Mouse (Mus musculus): ENCODE measurements around the gene Homer2. TPM values are rescaled to one million over a fixed set of nuclear protein-coding genes. Genes with fewer than 3 reads are reported as not detected.

Gene Homer2
- polyA plus RNA-seq (2012; rRNA removed) = 25.4 and 29.3 TPM in 2 replicates

DNA sequence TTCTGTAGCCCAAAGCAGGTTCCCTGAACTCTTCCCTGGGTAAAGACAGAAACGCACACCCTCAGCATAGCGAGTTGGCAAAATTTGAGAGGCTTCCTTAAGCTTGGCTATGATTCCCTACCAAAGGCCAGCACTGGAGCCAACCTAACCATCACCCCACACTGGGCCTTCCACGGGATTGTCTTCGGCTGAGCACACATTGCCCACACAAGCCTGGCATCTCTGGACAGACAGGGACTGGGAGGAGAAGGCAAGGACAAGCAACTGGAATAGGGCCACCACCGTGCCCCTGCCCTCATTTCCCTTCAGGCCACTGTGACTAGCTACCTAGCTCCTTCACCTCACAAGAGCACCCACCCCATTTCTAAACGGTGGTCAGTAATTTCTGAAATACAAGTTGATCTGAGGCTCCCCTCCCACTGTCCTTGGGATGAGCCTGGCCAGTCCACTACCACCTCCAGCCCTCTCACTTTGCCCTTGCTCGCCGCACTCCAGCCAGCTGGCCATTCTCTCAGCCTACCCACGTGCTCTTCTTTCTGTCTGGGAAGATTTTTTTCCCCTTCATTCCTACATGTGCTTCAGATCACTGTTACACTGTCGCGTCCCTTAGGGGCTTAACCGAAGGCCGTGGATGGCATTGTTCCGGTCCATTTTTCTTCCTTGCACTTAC, at the start of gene Homer2:
Gene Homer2, minus strand, starts transcription at position 57 of the 670 bp plus-strand sequence.
- no peak for DNase-seq (ENCODE audit: low spot score)

DNA sequence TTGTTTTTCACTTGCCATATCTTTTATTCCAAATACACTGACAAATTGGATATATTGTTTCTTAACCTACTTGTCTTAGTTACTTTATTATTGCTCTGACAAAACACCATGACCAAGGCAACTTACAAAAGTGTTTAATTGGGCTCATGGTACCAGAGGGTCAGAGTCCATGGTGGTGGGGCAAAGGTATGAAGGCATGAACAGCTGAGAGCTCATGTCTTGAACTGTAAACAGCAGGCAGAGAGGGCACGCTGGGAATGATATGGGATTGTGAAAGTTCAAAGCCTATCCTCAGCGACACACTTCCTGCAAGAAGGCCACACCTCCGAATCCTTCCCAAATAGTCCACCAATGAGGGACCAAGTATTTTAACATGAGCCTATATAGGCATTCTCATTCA, 40.6 kb upstream of the Homer2 start:
- DNase-seq (ENCODE audit: low spot score) = no peak

DNA sequence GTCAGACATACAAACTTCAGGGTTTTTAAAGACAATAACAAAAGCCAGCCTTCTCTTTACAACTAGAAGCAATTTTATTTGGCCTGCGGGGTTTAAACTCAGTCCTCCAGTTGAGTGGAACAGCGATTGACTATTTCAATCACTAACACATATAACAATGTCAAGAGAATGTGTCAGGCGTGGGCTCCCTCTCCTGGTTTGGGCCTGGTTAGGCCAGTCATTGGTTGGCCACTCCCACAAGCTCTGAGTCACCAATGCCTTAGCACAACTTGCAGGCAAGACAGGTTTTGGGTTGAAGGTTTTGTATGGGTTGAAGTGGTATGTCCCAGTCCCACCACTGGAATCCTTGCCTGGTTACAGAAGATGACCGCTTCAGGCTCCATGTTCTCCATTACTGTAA, 36.8 kb upstream of the Homer2 start:
- no peak for DNase-seq (ENCODE audit: low spot score)

DNA sequence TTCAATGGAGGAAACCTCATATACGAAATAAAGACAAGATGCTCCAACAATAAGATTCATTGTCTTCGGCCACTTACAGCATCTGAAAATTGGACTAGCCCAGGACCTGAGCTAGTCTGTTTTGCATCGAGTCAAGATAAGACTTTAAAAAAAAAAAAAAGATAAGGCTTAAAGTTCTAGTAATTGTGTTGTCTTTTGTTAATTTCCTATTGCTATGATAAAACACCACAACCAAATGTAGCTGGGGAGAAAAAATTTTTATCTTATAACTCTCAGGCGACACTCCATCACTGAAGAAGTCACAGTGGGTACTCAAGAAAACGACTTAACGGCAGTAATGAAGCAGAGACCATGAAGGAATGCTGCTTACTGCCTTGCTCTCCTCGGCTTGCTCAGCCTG, 32.7 kb upstream of the Homer2 start:
- DNase-seq (ENCODE audit: low spot score) = no peak

DNA sequence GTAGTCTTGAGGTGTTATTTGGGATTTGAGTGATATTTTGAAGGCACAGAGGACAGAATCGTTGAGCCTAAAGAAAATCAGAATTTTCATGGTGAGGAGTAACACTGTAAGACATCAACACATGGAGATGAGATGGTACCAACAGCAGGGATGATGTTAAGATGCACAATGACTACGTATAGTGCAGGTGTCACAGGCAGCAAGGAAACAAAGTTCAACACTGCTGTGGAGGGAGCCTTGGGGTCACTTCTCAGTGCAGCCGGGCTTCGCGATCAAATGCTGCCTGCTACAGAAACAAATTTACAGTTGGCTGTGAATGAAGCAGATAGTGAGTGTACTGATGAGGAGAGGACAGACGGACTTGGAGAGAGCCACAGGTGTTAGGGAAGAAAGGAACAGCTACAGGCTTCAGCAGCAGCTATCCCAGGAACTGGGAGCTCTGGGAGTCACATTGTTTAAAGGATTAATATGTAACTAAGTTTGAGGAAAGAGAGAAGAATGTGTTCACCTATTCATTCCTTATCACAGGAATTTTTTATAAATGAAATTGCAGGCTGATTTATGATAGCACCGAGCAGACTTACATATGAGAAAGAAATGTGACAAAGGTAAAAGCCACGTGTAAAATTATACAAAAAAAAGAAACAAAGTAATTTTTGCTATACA, 31.5 kb upstream of the Homer2 start:
- no peak for DNase-seq (ENCODE audit: low spot score)

DNA sequence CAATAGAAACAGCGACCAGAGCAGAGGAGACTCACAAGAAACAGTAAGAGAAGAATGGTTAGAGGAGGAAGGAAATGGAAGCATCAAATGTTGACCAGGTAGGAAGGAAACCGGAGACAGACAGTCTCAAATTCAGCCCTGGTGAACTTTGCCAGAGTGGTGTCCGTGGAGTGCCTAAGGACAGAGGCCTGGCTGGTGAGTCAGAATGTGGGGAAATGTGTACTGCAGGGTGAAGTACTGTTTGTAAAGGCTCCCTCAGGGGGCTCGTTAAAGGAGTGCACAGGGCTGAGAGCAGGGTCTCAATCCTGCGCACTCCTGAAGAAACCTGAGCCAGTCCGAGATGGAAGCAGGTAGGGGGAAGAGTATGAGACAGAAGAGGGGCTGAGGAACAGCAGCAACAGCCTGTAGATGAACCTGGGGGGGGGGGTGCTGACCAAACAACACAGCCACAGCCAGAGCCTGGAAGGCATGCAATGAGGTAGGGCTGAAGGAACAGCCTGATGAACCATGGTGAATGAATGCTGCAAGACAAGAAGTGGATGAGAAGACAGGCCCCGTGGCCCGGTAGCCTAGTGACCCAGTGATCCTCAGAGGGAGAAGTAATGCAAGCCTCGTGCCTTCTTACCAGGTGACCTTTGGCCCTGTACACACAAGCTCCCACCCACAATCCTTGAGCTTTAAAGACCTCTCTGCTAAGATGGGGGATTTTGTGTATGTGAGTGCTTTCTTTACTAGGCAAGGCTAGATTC, 28.1 kb upstream of the Homer2 start:
- DNase-seq (ENCODE audit: low spot score) = no peak

DNA sequence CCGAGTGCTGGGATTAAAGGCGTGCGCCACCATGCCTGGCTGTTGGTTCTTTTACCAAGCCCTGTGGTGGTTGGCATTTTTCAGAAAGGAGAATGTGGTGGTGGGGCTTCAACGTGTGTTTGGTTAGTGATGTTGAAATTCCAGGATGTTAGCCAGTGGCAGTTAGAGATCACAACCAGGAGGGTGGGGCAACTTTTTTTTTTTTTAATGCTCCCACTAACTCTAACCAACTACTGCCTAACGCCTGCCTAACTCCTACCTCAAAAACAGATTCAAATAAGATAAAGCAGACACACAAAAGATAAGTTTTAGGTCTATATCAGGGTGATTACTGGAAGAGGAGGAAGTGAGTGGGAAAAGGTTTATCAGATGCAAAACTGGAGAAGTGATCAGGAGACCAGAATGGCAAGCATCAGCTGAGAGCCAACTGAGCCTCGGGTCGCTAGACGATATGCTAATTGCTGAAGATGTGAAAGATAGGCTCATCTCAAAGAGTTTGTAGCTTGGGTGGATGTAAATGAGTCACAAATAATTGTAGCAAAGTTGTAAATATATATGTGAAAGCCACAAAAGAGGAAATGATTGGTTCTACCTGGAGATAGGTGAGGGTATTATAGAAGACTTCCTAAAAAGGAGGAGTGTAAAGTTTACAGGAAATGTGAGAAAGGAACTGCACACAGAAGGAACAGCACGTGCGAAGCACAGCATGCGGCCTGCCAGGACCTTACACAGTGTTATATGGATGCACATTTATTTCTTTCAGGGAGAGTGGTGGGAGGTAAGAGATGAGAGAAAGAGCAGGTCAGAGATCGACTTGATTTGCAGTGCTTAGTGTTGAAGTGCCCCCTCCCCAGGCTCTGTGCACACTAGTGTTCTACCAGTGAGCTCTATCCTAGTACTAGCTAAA, 25.1 kb upstream of the Homer2 start:
- DNase-seq (ENCODE audit: low spot score) = no peak

DNA sequence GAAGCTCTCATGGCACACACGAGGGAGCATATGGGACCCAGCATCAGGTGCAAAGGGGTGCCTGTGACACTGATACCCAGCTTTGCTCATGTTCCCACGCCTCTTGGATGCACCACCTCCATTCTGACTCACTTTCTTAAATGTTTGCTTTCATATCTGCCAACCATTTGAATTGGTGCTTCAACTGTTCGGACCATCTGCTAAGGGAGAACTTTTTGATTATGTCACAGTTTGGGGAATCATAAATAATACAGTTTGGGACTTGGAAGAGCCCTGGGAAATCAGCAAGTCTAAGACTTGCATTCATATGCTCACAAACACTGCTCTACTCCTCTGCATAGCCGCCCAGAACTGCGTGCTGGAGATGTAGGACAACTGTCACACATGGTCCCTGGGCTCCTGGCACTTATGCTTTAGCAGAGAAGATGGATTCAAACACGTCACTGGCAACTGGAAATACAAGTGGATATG, 23.9 kb upstream of the Homer2 start:
- no peak for DNase-seq (ENCODE audit: low spot score)

DNA sequence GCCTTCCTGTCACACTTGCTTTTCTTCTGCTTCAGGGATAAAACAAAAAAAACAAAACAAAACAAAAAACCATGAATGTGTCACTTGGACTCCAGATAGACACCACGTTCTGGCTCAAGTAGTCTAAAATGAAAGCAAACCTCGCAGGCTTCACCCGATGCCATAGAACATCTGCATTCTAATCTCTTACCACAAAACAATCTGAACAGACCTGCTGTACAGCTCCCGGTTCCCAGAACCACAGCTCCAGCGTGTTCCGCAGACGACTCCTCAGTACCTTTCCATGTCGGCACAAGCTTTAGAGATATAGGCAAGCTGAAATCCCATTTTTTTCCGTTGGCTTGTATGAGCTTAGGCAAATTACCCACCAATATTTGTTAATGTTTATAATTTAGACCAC, 22.5 kb upstream of the Homer2 start:
- DNase-seq (ENCODE audit: low spot score) = no peak

DNA sequence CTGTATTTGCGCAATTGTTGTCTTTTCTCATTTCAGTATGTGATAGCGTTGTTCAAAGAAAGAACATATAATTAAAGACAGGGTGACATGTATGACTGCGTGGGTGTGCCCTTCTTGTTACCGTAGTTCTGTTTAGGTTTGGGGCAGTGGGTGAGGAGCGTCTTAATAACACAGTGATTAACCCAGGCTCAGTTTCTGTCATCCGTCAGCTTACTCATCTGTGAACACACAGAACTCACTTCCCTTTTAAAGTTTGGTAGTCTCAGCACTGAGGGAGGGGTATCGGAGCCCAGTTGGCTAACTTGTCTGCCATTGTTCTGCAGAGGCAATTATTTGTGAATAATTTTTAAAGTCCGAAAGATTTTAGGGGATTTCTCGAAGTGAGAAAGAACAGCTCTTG, 20.4 kb upstream of the Homer2 start:
- no peak for DNase-seq (ENCODE audit: low spot score)

DNA sequence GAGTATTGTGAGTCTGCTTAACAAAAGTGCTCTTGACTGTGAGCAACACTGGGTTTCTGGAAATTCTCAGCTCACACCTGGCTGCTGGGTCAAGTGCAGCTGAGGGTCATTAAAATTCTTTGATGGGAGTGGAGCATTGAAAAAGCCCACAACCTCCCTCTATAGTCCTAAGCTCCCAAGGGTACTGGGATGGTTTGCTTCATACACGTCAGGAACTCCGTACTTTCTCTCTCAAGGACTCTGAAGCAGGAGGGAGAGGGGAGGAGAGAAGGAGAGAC, 19.3 kb upstream of the Homer2 start:
- DNase-seq (ENCODE audit: low spot score) = no peak

DNA sequence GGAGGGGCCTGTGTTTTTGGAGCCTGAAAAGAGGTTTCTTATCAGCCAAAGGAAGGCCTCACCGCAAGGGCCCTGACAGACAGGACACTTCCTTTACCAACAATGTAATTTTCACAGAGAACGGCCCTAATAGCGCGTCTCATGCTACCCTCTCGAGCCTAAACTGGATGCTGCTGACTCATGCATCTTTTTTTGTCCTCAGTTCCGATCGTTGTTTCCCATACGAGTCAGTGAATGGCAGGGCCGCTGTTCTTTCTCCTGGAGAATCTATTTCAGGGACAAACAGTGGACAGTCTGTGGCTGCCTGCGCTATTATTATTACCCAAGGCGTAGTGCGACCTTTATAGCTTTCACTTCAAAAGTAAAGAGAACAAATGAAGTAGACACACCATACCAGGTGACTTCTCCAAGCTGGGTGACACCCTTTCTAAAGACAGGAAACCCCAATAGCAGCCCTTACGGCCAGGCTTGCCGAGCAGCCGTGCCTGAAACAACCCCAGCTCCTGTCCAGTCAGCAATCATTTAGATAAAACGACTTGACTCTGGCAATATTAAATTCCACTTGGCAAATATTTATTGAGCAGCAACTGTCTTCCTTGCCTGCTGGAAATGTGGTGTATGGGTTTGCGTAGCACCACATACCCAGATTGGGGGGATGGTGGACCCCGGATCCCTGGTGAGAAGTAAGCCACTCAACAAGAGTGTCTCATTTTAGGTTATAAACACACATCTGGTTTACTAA, 18.8 kb upstream of the Homer2 start:
- no peak for DNase-seq (ENCODE audit: low spot score)

DNA sequence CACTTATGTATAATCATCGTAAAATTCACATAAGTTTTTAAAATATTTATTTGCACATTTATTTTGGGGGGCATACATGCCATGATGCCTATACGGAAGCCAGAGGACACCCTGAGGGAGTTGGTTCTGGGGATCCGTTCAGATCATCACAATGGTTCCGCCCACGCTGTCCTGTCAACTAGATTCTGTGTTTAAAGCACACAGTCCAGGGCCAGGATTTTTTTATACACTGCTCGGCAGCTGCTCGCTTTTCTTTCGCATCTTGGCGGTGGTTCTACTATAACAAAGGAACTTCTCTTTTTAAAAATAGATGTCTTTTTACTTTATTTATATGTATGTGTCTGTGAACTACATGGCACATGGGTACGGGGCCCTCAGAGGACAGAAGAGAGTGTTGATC, 16.5 kb upstream of the Homer2 start:
- DNase-seq (ENCODE audit: low spot score) = no peak

DNA sequence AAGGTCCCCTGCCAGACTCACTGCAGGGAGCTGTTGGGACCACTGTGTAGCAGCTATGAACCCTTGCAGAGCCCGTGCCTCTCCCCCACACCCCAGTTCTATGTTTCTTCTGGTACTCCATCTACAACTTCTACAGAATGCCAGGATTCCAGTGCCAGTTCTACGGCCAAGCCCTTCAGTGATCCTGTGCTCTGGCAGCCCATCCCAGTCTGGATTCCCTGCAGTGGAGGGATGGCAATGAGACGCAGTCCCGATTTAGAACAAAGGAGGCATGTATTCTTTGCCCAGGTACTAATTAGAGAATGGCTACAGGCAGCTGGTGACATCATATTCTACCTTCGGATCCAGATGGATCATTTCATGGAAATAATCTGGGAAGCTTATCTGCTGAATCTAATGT, 13.9 kb upstream of the Homer2 start:
- no peak for DNase-seq (ENCODE audit: low spot score)

DNA sequence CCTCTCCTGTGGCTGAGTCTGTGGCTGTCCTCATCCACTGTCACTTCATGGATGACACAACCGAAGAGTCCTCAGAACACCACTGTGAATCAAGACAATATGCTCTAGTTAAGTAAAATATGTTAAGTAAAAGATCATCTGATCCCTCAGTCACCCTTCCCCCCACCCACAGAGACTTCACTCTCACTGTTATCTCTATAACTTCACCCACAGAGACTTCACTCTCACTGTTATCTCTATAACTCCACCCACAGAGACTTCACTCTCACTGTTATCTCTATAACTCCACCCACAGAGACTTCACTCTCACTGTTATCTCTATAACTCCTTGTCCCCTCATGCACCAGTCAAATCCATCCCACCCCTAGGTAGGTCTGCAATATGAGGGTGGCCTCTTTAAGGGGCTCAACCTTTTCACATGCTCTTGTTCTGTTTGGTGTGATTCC, 11.9 kb upstream of the Homer2 start:
- DNase-seq (ENCODE audit: low spot score) = no peak

DNA sequence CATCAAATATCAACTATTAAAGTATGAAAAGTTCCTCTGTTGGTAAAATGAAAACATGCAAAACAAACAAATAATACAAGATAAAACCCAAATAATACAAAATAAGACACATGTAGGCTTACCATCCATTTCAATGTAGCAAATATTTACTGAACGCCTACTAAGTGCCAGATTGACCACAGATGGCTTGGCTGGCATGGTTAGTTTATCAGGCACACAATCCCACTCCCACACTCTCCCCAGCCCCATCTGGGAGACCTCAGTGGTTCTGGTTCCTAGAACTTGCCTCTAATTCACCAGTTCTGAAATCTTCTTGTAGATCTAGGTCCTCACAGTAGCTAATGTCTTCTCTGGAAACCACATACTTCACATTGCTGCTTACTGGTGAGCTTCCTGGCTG, 11.3 kb upstream of the Homer2 start:
- DNase-seq (ENCODE audit: low spot score) = no peak

DNA sequence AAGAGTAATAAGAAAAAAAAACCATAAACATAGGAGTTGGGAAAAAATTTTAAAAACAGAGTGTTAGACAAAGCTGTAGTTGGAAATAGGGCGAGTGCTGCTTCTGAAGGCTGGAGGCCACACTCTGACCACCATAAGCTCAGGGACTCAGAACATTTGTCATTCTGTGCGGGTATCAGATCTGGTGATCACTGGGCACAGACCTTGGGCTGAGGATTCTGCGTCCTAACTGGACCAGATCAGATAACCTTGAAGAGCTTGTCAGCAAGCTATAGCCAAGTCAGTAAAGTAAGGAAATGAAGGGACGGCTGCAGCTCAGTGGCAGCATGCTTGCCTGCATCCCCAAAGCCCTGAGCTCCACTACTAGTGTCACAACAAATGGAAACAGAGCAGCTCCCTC, 2.8 kb upstream of the Homer2 start:
- no peak for DNase-seq (ENCODE audit: low spot score)

DNA sequence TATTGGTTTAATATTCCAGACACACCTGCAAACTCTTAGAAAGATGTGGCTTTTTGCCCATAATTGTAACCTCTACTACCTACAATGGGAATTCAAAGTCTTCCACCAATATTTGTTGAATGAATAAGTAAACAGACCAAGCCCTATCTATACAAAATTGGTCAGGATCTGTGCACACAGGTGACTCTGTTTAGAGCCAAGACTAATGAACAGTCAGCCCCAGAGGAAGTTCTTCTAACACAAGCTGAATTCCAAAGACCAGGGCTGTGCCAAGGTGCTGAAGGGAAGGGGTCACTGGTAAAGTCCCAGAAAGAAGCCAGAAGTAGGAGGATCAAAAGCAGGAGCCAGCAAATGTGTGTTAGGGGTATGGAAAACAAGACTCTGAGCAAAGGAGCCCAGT, 838 bp upstream of the Homer2 start:
- no peak for DNase-seq (ENCODE audit: low spot score)

DNA sequence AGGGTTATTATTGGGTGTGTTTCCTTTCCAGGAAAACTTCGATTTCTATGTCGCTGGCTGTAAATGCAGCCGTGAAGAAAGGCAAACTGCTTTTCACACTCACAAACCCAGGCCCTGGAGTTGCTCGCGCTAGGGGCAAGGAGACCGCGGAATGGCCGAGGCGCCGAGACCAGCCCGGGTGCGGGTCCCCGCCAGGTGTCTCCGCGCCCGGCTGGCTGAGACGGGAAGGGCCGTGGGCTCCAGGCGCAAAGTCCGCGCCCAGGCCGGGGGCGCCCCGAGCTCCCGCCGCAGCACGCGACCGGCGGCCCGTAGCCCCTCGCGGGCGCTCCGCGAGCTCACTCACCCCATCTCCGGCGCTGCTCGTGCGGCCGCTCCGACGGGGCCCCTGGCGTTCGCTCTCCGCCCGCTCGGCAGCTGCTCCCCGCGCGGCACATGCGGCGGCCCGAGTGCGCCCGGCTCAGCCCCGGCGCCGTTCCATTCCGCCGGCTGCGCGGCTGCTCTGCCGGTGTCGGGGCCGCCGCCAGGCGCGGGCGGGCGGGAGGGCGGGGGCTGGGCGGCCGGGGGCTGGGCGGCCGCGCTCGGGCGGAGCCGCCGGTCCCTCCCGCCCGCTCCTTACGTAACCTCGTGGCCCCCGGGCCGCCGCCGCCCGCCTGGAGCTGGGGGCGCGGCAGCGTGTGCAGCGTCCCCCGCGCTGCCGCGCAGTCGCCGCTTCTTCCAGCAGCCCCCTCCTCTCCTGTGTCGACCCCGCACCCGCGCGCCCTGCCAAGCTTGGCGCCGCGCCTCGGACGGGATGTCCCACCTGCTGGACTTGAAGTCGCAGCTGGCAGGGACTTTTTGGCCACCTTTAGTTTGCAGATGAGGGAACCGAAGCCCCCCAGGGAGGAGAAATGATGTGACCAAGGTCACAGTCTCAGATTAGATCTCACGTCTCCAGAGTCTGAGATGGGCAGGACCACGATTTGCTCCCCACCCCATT, 623 bp downstream of the Homer2 start:
- peak; percentile 33 for DNase-seq (ENCODE audit: low spot score)

DNA sequence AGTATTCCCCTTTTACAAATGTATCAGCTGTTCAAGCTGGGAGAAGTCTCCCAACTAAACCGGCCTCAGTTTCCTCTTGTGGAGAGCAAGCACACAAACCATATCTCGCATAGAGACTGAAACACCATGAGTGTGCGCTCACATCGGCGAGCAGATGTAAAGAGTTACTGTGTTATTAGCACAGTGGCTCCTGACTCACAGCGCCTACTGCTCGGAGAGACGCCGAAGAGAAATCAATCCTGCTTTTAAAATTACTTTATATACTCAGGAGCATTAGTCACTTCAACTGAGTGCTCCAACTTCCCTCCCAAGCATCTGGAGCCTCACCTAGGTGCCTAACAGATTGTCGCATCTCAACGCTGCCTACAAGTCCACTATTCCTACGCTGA, 1.3 kb downstream of the Homer2 start:
- DNase-seq (ENCODE audit: low spot score) = no peak

All from urinary bladder, adult 2 months (tissue).